Mouse (Mus musculus): ENCODE data around the gene Lrmda.

Lrmda gene

DNA sequence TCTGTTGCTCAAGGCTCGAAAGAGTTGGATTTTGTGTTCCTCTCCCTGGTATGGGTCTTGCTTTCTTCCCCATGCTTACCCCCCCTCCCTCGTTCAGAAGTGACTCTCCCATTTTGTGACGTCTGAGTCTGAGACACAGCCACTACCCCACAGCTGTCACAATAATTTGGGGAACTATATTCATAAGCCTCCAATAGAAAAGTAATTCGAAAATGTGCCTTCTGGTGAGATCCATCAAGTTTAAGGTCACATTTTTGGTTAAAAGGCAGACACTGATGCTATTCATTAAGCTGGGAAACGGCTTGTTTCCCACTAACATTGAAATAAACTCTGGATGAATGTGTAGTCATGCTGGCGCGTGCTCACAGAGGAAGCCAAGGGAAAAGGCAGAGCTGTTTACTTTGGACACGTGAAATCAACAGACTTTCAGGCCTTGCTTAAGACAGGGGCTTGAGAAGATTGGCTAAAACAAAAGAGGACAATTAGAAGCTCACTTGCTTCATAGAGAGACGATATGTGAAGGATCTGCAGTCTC is 795.4 kb downstream of the Lrmda start:
- in situ Hi-C loops (cut with MboI; ENCODE audit: low sequenced_read_pairs): no loop called here

- in situ Hi-C loops (cut with MboI; ENCODE audit: low sequenced_read_pairs): no loop called here
Measured at GRCm38 (mm10) chr14:22817346-22818201, 798.1 kb downstream of the Lrmda start.

- in situ Hi-C loops (cut with MboI; ENCODE audit: low sequenced_read_pairs): no loop called here
Measured at GRCm38 (mm10) chr14:22818202-22818530, 798.7 kb downstream of the Lrmda start.

DNA sequence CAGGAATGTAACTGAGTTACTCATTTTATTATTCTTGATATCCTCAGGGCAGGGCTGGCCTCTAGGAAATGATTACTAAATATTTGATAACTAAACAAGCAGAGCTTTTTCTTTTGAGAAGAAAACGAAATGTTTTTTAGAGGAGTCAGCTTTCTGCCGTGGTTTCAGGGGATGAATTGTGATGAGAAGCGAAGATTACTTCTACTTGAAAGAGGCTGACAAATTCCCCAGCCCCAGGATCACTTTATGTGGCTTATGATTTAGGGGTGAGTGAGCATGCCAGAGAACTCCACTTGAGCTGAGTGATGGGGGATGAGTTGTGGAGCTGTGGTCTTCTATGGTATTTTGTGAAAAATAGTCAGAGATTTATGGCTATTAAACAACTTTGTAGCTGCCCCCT is 803.4 kb downstream of the Lrmda start:
- in situ Hi-C loops (cut with MboI; ENCODE audit: low sequenced_read_pairs): no loop called here

GRCm38 (mm10) chr14:22826825-22827224 is 807.3 kb downstream of the Lrmda start:
- in situ Hi-C loops (cut with MboI; ENCODE audit: low sequenced_read_pairs): no loop called here

DNA sequence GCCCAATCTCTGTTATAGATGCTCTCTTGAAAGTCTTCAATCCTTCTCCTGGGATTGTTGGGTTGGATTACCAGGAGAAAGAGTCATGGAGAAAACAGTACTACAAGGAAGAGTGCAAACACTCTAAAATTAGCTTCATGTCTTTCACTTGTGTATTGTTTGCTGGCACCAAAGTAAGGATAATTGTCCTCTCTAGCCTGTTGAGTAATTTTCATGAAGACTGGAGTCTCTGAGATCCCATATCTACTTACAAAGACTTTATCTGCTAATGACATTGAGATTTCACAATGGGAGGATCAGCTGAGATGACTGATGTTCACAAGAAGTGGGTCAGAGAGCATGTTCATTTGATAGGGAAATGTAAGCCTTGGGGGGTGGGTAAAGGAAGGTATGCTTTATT is 817.5 kb downstream of the Lrmda start:
- in situ Hi-C loops (cut with MboI; ENCODE audit: low sequenced_read_pairs): no loop called here

- in situ Hi-C loops (cut with MboI; ENCODE audit: low sequenced_read_pairs): no loop called here
Measured at GRCm38 (mm10) chr14:22841136-22841535, 821.6 kb downstream of the Lrmda start.

- in situ Hi-C loops (cut with MboI; ENCODE audit: low sequenced_read_pairs): no loop called here
Measured at GRCm38 (mm10) chr14:22844006-22844405, 824.5 kb downstream of the Lrmda start.

GRCm38 (mm10) chr14:22845401-22845800 is 825.9 kb downstream of the Lrmda start:
- in situ Hi-C loops (cut with MboI; ENCODE audit: low sequenced_read_pairs): no loop called here

DNA sequence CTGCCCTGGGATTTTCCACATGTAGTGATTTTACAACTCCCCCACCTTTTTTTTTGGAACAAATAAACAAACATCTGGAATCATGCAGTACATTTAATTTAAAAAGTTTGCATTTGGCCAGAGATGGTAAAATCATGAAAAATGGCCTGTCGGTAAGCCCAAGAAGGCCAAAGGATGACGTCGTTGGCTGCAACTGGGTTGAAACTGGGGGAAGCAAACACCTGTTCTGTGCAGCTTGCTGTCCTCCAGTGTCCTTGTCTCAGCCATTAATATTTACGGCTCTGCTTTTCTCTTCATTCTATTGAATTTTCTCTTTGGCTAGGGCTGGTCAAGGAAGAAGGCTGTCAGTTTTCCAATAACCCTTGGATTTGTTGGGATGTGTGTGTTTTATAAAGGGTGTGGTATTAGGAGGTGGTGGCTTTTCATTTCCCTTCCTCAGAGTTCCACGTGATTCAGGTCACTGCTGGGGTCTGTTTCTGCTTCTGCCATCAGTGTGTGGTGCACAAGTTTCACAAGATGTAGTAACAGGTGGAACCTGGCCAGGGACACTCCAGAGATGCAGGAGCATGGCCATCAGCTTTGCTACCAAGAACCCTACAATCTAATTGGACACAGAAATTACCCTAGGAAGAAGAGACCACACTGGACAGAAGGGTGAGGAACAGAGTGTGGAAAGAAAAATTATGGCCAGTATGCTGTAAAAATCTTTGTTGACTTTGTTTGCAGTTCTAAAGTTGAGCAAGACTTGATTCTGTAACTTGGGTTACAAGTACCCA is 827.7 kb downstream of the Lrmda start:
- in situ Hi-C loops (cut with MboI; ENCODE audit: low sequenced_read_pairs): no loop called here

GRCm38 (mm10) chr14:22849108-22849507 is 829.6 kb downstream of the Lrmda start:
- in situ Hi-C loops (cut with MboI; ENCODE audit: low sequenced_read_pairs): no loop called here

- in situ Hi-C loops (cut with MboI; ENCODE audit: low sequenced_read_pairs): no loop called here
Measured at GRCm38 (mm10) chr14:22860631-22861030, 841.1 kb downstream of the Lrmda start.

DNA sequence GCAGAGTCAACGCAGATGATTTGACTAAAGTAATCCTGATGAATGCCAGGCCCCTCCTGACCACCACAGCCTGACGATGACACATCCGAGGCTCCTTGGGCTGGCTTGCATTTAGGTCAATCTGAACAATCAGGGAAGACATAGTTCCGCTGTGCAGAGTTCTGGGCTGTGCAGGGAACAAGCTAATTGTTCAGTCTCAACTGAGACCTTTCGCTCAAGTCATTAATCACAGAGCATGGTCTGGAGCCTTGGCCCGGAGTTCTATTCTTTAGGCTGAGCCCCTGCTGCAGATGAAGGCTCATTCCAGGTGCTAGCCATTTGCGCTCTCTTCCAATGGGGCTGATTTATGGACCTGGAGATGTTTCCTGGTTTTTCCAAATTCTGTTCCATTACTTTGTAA is 844.6 kb downstream of the Lrmda start:
- in situ Hi-C loops (cut with MboI; ENCODE audit: low sequenced_read_pairs): no loop called here

- in situ Hi-C loops (cut with MboI; ENCODE audit: low sequenced_read_pairs): no loop called here
Measured at GRCm38 (mm10) chr14:22874584-22874983, 855.1 kb downstream of the Lrmda start.

DNA sequence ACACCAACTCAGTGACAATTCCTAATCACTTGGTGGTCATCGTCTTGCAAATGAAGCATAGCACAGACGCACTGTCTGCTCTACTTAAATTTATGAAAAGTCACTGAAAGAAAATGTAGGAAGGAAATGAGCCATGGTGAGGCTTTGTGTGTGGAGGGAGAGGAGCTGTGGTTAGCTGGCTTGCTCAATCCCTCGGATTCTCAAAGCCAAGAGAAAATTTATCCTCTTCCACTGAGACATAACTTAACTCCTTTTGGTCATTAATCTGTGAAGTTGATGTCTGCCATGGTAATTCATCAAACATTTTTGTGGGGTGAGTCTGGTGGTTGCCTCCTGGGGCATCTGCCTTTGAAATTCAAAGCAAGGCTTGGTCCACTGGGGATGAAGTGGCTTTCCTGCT is 867.7 kb downstream of the Lrmda start:
- in situ Hi-C loops (cut with MboI; ENCODE audit: low sequenced_read_pairs): no loop called here

- in situ Hi-C loops (cut with MboI; ENCODE audit: low sequenced_read_pairs): no loop called here
Measured at GRCm38 (mm10) chr14:22899312-22899711, 879.8 kb downstream of the Lrmda start.

DNA sequence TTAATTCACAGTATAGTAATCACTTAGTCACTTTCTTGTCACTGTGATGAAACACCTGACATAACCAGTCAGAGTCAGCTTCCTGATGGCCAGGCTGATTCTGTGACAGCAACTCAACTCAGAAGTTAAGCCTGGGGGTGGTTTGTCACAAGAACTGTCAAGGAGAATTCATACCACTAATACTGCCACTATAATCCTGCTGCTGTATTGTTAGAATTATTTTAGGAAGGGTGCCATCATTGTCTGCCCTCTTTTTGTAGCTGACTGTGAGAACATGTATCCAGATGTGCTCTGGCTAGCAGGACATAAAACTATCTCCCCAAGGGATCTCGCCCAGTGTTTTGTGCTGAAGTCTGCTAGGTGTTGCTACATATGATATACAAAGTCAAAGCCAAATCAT is 882.6 kb downstream of the Lrmda start:
- in situ Hi-C loops (cut with MboI; ENCODE audit: low sequenced_read_pairs): no loop called here

DNA sequence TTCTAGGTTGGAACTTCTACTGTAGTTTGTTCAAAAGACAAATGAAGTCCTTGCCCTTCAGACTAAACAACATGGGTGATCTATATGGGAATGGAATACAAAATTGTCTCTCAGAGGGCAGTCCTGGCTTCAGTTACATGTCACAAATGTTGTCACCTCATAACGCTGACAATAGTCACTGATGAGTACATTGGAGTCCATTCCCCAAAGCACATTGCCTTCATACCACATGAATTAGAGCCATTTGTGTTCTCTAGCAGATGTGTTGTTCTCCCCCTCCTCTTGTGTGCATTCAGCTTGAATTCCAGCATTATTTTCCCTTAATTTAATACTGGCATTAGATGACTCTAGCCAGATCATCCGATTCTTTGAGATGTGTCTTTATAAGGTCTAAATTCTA is 883.4 kb downstream of the Lrmda start:
- in situ Hi-C loops (cut with MboI; ENCODE audit: low sequenced_read_pairs): no loop called here

GRCm38 (mm10) chr14:22905741-22906667 is 886.5 kb downstream of the Lrmda start:
- in situ Hi-C loops (cut with MboI; ENCODE audit: low sequenced_read_pairs): no loop called here

DNA sequence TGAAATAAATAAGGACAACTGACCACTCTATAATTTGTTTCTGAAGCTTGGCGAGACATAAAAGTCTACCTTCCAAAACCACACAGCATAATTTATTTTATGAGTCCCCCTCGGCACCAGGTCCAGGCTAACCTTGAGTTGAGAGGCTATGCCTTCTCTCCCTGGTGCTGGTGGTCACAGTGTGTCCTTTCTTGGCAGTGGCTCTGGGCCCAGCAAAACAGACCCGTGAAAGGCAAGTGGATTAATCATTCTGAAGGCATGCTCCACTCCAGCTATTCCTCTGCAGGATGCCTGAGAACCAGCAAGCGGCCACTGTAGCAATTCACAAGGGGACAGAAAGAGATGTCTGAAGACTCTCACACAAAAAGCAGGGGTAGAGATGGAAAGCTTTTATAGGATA is 887.2 kb downstream of the Lrmda start:
- in situ Hi-C loops (cut with MboI; ENCODE audit: low sequenced_read_pairs): no loop called here

DNA sequence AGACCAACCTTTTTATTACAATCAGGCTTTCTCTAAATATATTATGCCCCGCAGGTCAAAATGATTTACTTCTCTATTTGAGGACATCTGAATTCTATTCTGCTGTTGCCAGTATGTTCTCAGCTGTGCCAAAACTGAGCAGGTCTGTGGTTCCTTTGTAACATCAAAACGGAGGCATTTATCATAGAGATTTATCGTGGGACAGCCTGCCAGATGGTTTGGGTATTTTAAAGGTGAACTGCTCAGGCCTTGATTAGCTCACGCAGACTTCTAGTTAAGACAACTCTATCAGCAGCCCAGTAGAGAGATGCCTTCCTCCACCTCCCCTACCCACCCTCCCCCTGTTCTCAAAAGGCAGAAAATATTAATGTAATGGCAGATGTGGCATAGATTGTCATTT is 887.7 kb downstream of the Lrmda start:
- in situ Hi-C loops (cut with MboI; ENCODE audit: low sequenced_read_pairs): no loop called here
